Mouse (Mus musculus) megakaryocyte, adult 5-6 weeks (primary cell): ENCODE results near the gene Dkk3. TPM values are rescaled to one million over a fixed set of nuclear protein-coding genes. Genes with fewer than 3 reads are reported as not detected.
A peak's percentile ranks its signal among the peaks of the same experiment; 100 is the strongest.
"Not testable (repeated sequence)": the region's sequence is repeated elsewhere in the genome, so short reads cannot be mapped to it uniquely, and the experiment has no call there.

Experiments used
- ATAC-seq: 2 replicates; pipeline ENCODE4 v1.8.0; 2016; ENCODE audit warnings: mild to moderate bottlenecking, inconsistent platforms; ENCODE audit not compliant: poor library complexity, severe bottlenecking
- total RNA-seq, 2 experiments: library from RNA; stranded (forward) in 1 of 2; stranded (reverse) in 1 of 2; fragments of 153-499, 151-499 nt in 1 of 2; fragments of 221-1000, 200-1000 nt in 1 of 2; gene quantifications; 2 replicates each; pipeline versions ENCODE4 v1.2.3 to v1.2.4; 2015 to 2017

The Dkk3 gene
- total RNA-seq, 2 experiments from 2014 or later: 0.16 TPM; not detected in 1

DNA sequence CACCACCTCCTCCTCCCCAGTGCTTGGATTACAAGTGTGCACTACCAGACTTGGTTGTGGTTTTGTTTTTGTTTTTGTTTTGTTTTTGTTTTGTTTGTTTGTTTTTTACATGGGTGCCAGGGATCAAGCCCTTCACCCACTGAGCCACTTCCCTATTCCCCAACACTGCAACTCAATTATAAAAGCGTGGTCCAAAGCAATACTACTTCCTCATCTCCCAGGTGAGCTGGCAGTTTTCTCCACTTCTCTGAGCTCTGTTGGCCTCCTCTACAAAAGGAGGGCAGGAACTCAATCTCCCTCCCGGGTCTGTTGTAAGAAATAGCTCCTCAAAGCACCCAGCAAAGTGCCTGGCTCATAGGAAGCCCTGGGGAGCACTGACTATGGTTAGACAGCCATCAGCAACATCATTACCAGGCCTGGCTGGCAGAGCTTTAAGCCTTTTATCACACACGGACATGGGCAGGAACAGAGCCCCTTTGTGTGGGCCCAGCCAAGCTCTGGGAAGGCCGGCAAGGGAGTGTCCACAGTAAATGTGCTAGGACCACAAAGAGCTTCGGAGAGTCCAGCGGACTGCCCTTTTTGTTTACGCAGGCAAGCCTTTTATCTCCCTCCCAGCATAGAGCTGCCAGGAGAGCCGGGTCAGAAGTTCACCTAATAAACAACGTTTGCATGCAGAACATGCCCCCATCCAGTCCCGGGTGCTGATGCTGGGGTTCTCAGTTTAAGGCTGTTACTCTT lies 11.3 kb upstream of the Dkk3 start:
- no peak for ATAC-seq

DNA sequence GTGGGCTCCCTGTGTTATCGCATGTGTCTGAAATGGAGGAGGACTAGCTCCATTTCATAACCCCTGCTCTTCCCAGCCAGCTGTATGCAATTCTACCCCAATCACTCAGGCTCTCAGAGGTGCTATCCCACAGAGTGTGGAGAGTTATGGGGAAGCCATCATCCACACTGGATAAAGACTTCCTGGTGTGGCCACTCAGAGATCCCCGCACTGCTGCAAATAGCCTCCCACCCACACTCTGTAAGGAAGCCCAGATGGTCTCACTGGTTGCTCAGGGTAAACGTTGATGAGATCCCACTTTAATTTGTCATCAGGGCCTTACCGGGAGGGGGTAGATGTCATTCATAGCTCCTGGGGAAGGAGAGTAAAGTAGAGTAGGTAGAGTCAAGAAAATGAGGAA lies 6.7 kb upstream of the Dkk3 start:
- ATAC-seq: no peak

DNA sequence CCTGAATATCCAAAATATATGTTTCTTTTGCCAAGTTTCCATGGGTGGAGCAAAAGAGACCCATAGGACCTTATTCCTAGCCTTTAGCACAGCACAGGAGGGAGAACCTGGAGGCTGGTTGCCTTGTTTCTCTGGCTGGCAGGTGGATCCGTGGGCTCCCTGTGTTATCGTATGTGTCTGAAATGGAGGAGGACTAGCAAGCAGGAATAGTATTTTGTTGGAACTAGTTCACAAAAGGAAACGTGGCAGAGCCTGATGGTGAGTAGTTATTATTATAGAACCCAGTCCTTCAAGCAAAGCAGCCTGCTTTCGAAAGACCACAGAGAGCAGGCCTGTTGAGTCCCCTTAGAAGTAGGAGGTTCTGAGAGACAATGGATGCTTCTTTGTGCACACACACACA lies 6.2 kb upstream of the Dkk3 start:
- ATAC-seq: not testable (repeated sequence)

DNA sequence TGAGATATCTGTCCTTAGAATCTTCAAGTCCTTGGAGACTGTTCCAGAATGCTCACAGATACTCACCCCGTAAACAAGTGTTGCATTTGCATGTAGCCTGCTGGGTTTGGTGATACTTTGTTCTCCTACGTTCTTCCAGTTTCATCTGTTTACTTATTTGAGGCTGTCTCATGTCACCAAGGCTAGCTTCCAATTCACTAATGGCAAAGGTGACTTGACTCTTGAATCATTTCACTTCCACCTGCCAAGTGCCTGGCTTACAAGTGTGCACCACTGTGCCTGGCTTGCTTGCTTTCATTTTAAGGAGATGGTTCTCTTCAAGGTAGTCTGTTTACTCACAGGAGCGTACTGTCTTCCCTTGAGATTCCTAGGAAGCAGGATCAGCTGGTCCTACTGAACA lies 5.6 kb upstream of the Dkk3 start:
- no peak for ATAC-seq

DNA sequence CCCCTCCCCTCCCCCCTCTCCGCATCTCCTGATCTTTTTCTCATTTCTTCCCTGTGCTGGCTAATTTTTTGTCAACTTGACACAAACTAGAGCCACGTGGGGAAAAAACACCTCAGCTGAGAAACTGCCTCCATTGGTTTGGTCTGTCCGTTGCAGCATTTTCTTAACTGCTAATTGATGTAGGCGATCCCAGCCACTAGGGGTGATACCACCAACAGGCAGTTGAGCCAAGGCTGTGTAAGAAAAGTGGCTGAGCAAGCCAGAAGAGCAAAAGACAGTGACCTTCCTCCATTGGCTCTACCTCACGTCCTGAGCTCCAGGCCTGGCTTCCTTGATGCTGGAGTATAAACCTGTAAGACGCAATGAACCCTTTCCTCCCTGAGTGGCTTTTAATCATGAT lies 978 bp upstream of the Dkk3 start:
- ATAC-seq: no peak

DNA sequence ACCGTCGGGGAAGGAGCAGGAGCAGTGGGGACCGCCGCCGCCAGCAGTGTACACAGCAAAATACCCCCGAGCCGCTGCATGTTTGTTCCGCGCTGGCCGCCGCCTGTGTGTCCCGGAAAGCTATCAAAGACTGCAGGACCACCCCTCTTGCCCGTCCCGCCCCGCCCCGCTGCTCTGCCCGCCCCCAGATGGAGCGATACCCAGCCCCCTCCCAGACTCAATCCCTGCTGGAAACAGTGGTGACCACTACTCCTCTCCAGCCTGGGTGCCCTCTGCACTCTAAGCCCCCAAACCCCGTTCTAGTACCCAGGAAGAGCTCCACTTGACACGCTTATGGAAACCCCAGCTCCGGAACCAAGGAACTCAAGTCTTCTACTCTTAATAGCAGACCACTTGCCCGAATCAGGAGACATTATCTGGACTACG lies 528 bp downstream of the Dkk3 start:
- no peak for ATAC-seq

DNA sequence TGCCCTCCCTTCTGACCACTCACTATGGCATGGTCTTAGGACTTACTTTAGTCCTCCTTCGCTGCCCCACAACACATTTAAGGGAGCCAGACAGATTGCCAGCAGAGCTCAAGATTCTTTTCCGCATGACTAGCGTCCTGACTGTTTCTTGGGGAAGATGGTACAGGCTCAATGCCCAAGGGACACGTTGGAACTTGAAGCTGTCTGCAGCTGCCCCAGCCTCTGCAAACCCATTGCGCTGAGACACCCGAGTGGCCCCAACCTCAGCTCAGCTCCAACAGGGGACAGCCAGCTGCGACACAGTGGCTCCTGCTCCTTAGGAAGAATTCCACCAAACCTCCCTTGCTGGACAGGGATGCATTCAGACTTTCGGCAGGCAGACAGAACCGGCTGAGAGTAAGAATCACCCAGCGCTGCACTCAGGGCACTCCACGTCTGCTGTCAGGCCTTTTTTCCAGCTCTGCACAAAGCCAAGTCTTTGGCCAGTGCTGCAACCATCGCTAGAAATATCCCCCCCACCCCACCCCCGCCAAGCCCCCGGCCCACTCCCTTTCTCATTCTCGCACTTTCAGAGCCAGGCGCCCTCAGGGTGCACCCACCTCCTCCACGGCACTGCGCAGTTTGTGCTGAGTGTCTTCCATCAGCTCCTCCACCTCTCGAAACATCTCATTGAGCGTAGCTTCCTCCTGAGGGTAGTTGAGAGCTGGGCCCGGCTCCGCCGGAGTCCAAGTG lies 1.1 kb downstream of the Dkk3 start:
- no peak for ATAC-seq

DNA sequence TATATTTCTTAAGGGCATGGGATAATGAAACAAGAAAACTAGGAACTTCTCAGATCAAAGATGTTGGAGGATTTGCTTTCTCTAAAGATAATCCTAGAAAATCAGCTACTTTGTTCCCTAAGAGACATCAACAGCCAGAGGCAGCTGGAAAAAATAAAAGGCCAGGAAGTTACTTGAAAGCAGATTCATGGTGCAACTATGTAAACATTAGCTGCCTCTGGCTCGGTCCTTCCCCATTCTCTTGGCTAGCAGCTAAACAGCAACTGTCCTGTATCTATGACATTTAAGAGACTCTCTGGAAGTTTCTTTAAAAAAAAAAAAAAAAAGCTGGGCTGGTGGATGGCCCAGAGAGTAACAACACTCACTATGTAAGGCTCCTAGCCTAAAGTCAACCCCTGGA lies 3.7 kb downstream of the Dkk3 start:
- no peak for ATAC-seq

DNA sequence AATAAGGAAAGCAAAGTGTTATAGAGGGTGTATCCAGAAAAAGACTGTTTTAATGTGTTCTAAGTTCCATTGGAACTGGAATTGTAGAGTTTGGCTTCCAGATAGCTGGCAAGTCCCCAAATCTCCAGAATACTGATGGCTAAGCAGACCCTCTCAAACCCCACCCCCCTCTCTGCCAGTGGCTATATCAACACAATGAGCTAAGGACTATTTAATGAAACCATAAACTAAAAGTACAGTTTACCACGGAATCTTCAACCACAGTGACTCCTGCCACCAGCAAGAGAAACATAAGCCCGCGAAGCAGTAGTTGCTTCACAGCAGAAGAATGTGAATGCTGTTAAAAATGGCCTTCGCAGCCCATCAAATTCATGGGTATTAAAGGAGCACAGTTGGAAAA lies 4.4 kb downstream of the Dkk3 start:
- ATAC-seq: no peak

DNA sequence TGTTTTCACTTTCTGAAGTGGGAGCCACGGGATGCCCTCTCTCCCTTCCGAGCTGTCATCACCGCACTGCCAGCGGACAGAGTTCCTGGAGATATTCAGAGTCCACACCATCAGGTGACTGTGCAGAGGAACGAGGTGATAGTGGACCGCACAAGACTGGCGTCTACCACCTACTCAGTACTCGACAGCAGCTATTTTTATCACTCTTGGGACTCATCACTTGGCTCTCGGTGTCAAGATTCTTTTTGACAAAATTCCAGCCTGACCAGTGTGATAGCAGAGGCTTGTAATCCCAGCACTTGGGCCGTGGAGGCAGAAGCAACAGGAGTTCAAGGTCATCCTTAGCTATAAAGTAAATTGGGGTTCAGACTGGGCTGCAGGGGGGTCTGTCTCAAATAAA lies 9.7 kb downstream of the Dkk3 start:
- ATAC-seq: no peak

DNA sequence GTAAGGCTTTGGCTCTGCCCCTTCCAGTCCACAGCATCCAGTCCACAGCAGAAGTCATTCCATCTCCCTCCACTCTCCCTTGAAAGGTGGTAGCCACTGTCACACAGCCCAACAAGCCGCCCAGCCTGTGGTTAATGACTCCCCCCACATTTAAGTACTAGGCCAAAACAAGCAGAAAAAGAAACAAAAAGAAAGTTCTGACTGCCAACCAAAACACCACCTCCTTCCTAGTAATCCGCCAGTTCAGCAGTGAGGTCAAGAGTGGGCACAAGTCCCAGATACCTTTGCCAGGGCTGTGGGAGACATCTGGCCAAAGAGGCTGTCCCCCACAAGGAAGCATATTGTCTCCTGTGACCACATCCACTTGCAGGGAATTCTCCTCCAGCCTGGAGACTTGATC lies 10.9 kb downstream of the Dkk3 start:
- ATAC-seq: no peak

DNA sequence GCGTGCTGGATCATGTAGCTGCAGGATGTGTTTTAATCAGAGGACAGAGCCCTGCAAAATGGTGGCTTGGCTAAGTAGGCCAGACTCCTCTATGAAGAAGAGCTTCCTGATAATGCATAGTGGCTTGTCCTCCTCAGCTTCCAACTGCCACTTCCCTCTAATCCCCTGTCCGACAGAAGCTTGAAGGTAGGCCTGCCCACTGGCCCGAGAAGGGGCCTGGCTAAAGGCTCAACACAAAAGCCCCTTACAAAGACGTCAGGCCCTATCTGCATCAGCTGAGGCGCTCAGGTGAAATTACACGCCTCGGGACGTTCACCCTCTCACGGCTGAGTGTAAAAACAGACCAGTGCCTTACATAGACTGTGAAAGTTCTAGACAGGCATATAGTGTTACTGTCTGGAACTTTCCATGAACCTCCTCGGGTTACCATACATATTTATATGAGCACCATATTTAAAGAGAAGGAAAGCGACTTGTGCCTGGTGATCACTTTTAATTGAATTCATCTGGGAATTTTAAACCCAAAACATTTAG lies 14.1 kb downstream of the Dkk3 start:
- ATAC-seq: no peak

DNA sequence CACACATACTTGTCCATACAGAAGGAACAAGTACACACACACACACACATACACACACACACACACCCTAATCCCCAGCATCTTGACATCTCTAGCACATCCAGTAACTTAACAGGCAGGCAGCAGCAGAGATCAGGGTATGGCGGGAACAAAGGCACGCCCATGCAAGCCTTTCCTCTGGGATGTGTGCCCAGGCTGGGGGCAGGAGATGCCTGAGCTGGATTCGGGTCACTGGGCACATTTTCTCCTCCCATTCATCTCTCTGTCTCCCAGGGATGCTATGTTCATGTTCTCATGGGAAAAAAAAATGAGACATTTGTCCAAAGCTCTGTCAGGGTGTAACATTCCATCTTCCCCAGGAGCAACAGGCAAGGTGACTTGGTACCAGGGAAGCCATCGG lies 14.9 kb downstream of the Dkk3 start:
- ATAC-seq: no peak

DNA sequence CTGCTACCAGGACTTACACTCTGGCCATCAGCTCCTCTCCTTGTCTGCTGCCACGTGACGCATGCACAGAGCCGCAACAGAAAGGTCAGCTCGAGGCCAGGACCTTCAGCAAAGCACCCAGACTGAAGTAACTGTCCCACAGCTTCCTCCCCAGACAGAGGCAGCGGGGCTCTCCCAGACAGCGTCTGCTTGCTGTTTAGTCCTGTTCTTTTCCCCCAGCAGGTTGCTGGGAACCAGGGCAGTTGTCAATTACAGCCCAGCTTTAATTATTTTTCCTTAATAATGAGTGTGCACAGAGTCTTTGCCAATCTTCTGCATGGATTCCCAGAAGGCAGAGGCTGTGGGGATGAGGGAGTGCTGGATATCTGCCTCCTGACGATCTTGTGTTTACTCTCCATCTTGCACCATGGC lies 15.8 kb downstream of the Dkk3 start:
- ATAC-seq: no peak

DNA sequence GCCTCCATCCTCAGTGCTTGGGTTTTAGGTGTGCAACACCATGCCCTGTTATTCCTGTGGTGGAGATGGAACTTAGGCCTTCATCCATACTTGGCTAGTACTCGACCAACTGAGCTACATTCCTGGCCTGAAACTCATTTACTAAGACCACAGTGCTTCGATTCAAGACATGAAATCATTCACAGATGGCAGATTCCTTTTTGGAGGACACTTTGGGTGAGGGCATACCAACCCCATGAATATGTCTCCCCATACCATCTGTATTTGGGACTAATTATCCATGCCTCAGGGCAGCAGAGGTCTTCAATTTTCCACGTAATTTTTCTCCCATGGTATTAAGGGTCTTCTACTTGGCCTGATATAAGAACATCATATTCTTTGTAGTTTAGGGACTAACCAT lies 16.2 kb downstream of the Dkk3 start:
- ATAC-seq: no peak

DNA sequence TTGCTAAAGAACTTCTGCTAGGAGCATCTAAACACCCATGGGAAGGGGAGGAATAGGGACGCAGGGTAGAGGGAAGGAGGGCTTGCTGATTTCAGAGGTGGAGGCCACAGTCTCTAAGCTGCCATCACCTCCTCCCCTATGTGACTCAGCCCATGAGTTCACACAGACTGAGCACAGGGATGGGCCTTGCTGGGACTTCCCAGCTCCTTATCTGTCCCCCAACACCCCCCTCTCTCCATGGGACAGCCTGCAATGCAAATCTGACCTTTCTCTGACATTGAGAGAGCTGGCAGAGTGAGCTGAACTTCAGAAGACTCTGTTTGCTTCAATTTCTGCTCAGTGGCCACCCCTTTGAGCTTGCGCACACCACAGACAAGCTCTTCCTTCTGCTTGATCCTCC lies 18.1 kb downstream of the Dkk3 start:
- ATAC-seq: no peak

DNA sequence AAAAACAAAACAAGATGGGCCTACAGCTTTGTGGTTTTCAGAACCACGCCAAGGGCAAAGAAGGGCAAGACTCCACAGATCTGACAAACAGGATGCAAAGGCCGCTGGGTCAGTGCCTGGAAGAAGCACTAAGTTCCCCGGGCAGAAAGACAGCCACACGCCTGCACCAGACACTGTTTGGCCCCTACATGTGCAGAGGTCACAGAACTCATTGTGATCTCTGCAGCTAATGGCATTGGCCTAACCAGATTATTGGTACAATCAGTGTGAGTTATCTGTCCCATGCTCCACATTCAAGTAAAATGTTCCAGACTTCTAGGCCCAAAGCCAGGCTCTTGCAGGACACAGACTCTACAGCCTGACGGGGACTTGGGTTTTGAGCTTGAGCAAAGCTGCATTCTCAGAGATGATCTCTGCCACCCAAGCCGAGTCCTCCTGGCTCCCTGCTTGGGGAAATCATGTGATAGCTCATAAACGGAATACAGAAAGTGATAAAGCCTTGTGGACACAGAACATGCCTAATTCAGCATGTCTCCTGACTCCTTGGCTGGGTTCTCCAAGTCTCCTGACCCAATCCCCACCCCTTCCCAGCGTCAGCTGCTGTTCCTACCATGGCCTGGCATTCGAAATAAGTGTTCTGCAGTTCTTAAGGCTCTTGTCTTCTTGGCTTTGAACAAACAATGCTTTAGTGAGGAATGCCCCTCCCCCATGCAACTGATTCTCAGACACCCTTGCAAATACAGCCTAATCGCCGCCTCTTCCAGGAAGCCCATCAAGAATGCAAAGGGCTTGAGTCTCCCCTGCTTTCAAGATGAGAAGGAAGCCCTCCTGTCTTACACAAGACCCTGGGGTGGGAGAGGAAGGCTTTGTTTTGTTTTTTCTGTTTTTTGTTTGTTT lies 20.1 kb downstream of the Dkk3 start:
- no peak for ATAC-seq

DNA sequence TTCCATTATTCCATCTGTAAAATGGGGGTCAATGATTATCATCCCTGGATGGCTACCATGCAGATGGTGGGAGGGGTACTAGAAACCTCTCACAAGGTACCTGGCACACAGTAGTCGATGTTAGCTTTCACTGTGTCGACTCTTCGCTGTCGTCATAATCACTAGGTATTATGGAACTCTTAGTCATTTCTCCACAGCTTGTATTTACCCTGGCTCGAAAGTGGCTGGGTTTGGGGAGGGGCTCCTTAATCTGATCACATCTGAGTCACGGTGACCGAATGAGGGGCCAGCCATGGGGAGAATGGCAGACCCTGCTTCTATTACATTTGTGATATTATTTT lies 20.7 kb downstream of the Dkk3 start:
- no peak for ATAC-seq

DNA sequence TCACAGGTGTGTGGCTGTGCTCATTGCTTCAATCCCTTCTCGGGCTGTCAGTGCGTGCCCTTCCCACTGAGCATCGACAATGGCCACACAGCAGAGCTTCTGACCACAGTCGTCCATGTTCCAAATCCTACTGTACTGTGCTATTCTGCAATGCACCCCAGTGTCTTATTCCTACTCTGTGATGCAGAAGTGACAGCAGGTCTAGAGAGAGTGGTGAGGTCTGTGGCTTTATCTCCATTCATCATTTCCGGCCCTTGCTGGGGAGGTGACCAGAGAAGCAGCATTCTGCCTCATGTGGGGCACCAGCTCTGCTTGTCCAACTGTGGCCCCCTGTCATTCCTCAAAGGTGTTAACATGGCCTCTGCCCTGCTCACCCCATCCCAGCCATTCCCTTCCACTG lies 22.3 kb downstream of the Dkk3 start:
- ATAC-seq: peak; percentile 60

DNA sequence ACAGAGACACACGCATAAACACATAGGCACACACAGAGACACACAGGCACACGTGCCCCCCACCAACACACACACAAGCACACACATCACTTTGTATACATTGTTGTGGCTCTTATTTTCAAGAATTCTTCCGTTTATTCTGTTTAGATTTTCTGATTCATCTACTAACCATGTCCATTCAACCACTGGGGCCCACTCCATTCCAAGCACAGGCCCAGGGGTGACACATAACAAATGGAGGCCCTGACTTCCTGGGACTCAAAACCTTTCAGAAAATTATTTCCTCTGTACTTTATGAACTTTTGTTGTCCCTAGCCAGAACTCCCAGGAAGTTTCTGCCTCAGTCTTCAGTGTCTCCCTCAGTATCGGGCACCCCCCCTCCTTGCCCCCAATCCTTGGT lies 23.7 kb downstream of the Dkk3 start:
- ATAC-seq: no peak

DNA sequence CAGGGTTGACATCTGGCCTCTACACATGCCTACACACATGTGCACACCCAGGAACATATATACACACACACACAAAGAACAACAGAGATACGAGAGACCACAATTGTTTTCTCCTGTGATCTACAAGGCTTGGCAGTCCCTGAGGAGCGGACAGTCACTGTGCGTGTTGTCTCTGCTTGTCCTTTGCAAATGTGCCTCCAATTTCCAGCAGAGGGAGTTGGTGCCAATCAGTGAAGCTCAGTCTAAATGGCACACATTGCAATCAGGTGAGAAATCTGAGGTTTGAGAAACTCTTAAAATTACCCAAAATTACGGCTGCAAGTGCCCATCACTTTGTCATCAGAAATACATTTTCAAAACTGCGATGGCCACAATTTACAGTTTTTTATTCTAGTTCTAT lies 25.6 kb downstream of the Dkk3 start:
- no peak for ATAC-seq

DNA sequence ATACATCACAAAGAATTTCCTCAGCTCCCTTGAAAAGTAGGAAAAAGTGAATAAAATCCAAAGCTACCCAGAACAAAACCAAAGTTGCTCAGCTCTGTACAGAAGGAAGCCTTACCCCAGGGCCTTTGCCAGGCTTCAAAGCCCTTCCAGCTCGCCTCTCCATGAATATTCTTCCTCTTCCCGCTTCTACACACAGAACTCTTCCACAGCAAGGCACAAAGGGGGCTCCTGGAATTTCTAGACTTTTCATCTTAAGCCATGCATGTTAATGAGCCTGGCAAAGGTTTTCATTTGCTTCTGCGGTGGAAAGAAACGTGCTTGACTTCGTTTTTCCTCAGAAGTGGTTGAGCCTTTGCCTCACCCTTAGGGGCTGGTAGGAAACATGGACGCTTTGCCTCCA lies 26.9 kb downstream of the Dkk3 start:
- no peak for ATAC-seq
